Mouse (Mus musculus): ENCODE measurements around the gene Tspoap1. TPM values are rescaled to one million over a fixed set of nuclear protein-coding genes. Genes with fewer than 3 reads are reported as not detected.

The Tspoap1 gene
- polyA plus RNA-seq, 1 experiment: 3.1 TPM

DNA sequence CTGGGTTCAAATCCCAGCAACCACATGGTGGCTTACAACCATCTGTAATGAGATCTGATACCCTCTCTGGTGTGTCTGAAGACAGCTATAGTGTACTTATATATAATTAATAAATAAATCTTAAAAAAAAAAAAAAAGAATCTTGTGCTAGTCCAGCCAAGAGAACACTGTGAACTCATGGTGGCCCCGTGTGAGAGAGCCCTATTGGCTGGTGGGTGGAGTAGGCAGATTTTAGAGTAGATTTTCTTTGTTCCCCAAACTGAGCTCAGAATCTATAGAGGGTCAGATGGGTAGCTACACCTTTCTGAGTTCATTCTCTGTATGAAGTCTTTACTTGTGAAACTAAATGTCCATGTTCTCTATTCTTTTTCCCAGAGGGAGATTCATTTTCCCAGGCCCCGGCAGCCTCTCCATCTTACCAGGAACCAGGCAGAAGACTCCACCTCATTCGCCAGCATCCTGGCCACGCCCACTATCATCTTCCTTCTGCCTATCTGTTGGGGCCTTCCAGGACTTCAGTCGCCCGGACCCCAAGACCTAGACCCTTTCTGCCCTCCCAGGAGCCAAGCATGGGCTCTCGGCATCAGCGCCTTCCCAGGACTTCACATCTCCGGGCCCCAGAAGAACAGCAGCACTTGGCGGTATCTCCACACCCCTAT is 29.6 kb upstream of the Tspoap1 start:
- Histone ChIP-seq H3K27ac (ENCODE audit: insufficient read depth, low read depth, low read length) (no peak overlapping the region), H3K27me3 (replicated peaks; ENCODE audit: control insufficient read depth, insufficient read depth, low read length) (no peaks in the 10 kb centered on the region), H3K4me3 (ENCODE audit: insufficient read depth, low read depth, low read length) (no peak overlapping the region), H3K36me3 (ENCODE audit: control insufficient read depth, insufficient read depth, low read length) (no peaks in the 10 kb centered on the region), H3K4me1 (ENCODE audit: control insufficient read depth, insufficient read depth, low read length) (no peaks in the 10 kb centered on the region)
- DNase-seq: no peak
- WGBS: 88% methylated on average over 10 of the region's 10 CpGs
- TF ChIP-seq POLR2A (IDR thresholded peaks at IDR 0.05; ENCODE audit: low read depth, low read length) (no peak), CTCF (conservative IDR thresholded peaks at IDR 0.05; ENCODE audit: insufficient read depth, insufficient read length, low read depth, low read length) (no peak)

DNA sequence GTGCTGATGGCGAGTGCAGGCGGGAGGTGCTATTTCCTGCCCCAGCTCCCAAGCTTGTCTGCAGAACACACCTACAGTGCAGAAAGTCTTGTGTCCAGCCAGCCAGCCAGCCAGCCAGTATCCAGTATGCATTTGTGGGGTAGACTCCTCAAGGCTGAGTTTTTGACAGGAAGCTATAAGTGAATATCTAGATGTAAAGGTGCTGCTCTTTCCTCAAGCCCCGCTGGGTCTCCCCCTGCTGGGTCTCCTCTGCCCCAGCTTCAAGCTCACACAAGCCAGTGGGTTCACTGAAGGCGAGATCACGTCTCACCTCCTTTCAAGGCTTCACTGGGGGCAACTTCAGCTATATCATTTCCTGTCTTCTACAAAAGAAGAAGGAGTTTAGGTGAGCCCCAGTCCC is 26.0 kb upstream of the Tspoap1 start:
- Histone ChIP-seq H3K36me3 (ENCODE audit: control insufficient read depth, insufficient read depth, low read length) (no peaks in the 10 kb centered on the region), H3K4me1 (ENCODE audit: control insufficient read depth, insufficient read depth, low read length) (peaks cover 3% of the 10 kb centered on the region; the same call in 1 of the 2 replicates), H3K4me3 (ENCODE audit: insufficient read depth, low read depth, low read length) (no peak overlapping the region), H3K27ac (ENCODE audit: insufficient read depth, low read depth, low read length) (no peak overlapping the region), H3K27me3 (replicated peaks; ENCODE audit: control insufficient read depth, insufficient read depth, low read length) (no peaks in the 10 kb centered on the region)
- no peak for DNase-seq
- WGBS: 69% methylated on average over 5 of the region's 5 CpGs
- TF ChIP-seq POLR2A (IDR thresholded peaks at IDR 0.05; ENCODE audit: low read depth, low read length): no peak
- TF ChIP-seq CTCF (conservative IDR thresholded peaks at IDR 0.05; ENCODE audit: insufficient read depth, insufficient read length, low read depth, low read length): no peak

DNA sequence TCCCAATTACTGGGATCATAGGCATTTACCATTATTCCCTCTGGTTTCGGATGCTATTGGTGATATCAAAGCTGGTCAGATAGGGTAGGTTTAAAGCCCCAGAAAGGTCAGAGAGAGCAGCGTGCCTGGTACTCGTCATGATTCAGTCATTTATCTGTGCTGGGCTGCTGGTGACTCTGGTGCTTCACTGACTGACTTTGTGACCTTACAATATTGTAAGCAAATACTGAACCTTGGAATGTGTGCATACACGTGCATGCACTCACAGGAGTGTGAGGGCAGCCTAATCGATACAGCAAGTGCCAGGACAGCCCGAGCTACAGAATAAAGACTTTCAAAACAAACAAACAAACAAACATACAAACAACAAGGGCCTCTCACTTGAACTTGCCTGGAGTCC is 24.6 kb upstream of the Tspoap1 start:
- DNase-seq: no peak
- WGBS: 95% methylated on average over 6 of the region's 6 CpGs
- H3K27ac ChIP-seq (ENCODE audit: insufficient read depth, low read depth, low read length): no peak overlapping the region
- H3K36me3 ChIP-seq (ENCODE audit: control insufficient read depth, insufficient read depth, low read length): no peaks in the 10 kb centered on the region
- H3K4me1 ChIP-seq (ENCODE audit: control insufficient read depth, insufficient read depth, low read length): peaks cover 3% of the 10 kb centered on the region; the same call in 1 of the 2 replicates
- no peak for TF ChIP-seq POLR2A (IDR thresholded peaks at IDR 0.05; ENCODE audit: low read depth, low read length)
- TF ChIP-seq CTCF (conservative IDR thresholded peaks at IDR 0.05; ENCODE audit: insufficient read depth, insufficient read length, low read depth, low read length): no peak
- no peak overlapping the region for H3K4me3 ChIP-seq (ENCODE audit: insufficient read depth, low read depth, low read length)
- no peaks in the 10 kb centered on the region for H3K27me3 ChIP-seq (replicated peaks; ENCODE audit: control insufficient read depth, insufficient read depth, low read length)

- peaks cover 3% of the 10 kb centered on the region; the same call in 1 of the 2 replicates for H3K4me1 ChIP-seq (ENCODE audit: control insufficient read depth, insufficient read depth, low read length)
- H3K36me3 ChIP-seq (ENCODE audit: control insufficient read depth, insufficient read depth, low read length): 0 out of 2 replicates have a peak, but pooled peaks cover under 1% of the 10 kb centered on the region
- peak; percentile 69 for DNase-seq
- H3K4me3 ChIP-seq (ENCODE audit: insufficient read depth, low read depth, low read length): peak overlapping the region; percentile 62
- 1% methylated on average over 31 of the region's 31 CpGs for WGBS
- no peaks in the 10 kb centered on the region for H3K27me3 ChIP-seq (replicated peaks; ENCODE audit: control insufficient read depth, insufficient read depth, low read length)
- TF ChIP-seq POLR2A (IDR thresholded peaks at IDR 0.05; ENCODE audit: low read depth, low read length): no peak
- TF ChIP-seq CTCF (conservative IDR thresholded peaks at IDR 0.05; ENCODE audit: insufficient read depth, insufficient read length, low read depth, low read length): no peak
- peak overlapping the region; percentile 53 for H3K27ac ChIP-seq (ENCODE audit: insufficient read depth, low read depth, low read length)
Measured at GRCm38 (mm10) chr11:87736647-87737134, 23.6 kb upstream of the Tspoap1 start.

DNA sequence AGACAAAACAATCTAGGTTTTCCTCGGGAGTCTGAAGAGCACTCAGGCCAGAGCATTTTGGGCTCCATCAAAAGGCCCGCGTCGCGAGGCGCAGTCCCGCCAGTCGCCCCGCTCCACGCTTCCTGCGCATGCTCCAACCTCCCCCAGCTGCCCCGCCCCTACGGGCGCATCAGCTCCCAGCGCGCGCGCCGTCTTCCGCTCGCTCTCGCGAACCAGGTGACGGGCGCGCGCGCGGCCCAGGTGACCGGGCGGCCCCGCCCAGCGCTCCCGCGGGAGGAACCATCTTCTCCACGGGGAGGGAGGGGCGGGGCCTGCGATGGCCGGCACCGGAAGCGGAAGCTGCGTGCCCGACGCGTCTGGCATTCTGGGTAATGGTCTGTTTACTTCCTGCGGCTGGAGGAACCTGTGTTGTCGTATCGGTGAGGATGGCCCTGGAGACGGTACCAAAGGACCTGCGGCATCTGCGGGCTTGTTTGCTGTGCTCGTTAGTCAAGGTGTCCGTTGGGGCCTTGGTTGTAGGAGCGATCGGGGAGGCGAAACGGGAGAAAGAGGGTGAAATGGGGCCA is 23.1 kb upstream of the Tspoap1 start, which contains the start of gene Supt4a:
Supt4a (plus strand) TSS at position 378 of the 566 bp plus-strand sequence.
- Histone ChIP-seq H3K27ac (ENCODE audit: insufficient read depth, low read depth, low read length) (peak within 1 kb of the TSS; percentile 53), H3K36me3 (ENCODE audit: control insufficient read depth, insufficient read depth, low read length) (0 out of 2 replicates have a peak, but pooled peaks cover 1% of the 10 kb centered on the region), H3K4me3 (ENCODE audit: insufficient read depth, low read depth, low read length) (peak within 1 kb of the TSS; percentile 95), H3K4me1 (ENCODE audit: control insufficient read depth, insufficient read depth, low read length) (peaks cover 3% of the 10 kb centered on the region; the same call in 1 of the 2 replicates), H3K27me3 (replicated peaks; ENCODE audit: control insufficient read depth, insufficient read depth, low read length) (no peaks in the 10 kb centered on the region)
- DNase-seq: peak; percentile 98
- TF ChIP-seq POLR2A (IDR thresholded peaks at IDR 0.05; ENCODE audit: low read depth, low read length) (peak; percentile 22), CTCF (conservative IDR thresholded peaks at IDR 0.05; ENCODE audit: insufficient read depth, insufficient read length, low read depth, low read length) (no peak)
- WGBS: under 1% methylated on average over 57 of the region's 57 CpGs

- DNase-seq: no peak
- Histone ChIP-seq H3K27ac (ENCODE audit: insufficient read depth, low read depth, low read length) (no peak overlapping the region), H3K4me3 (ENCODE audit: insufficient read depth, low read depth, low read length) (no peak overlapping the region), H3K27me3 (replicated peaks; ENCODE audit: control insufficient read depth, insufficient read depth, low read length) (no peaks in the 10 kb centered on the region), H3K36me3 (ENCODE audit: control insufficient read depth, insufficient read depth, low read length) (0 out of 2 replicates have a peak, but pooled peaks cover 1% of the 10 kb centered on the region), H3K4me1 (ENCODE audit: control insufficient read depth, insufficient read depth, low read length) (no peaks in the 10 kb centered on the region)
- no peak for TF ChIP-seq POLR2A (IDR thresholded peaks at IDR 0.05; ENCODE audit: low read depth, low read length)
- TF ChIP-seq CTCF (conservative IDR thresholded peaks at IDR 0.05; ENCODE audit: insufficient read depth, insufficient read length, low read depth, low read length): no peak
- 95% methylated on average over 3 of the region's 3 CpGs for WGBS
Measured at GRCm38 (mm10) chr11:87743691-87744090, 16.6 kb upstream of the Tspoap1 start.

DNA sequence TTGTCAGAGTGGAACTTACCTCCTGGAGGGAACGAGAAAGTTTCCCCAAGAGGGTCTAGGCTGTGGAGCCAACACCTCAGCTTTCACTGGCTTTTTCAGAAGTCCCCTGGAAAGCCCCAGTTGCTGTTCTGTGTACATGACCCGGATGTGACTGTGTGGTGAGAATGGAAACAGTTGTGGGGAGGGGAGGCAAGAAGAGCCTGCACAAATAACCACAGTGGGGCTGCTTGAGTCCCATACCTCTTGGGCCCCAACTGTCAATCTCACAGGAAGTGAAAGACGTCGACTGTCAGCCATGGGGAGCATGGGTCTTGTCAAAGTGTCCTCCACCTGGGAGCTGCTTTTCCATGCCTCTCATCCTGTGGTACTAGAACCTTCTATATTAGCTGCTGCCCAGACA is 15.4 kb upstream of the Tspoap1 start:
- no peaks in the 10 kb centered on the region for H3K27me3 ChIP-seq (replicated peaks; ENCODE audit: control insufficient read depth, insufficient read depth, low read length)
- DNase-seq: no peak
- H3K36me3 ChIP-seq (ENCODE audit: control insufficient read depth, insufficient read depth, low read length): 0 out of 2 replicates have a peak, but pooled peaks cover 1% of the 10 kb centered on the region
- no peaks in the 10 kb centered on the region for H3K4me1 ChIP-seq (ENCODE audit: control insufficient read depth, insufficient read depth, low read length)
- TF ChIP-seq CTCF (conservative IDR thresholded peaks at IDR 0.05; ENCODE audit: insufficient read depth, insufficient read length, low read depth, low read length): no peak
- TF ChIP-seq POLR2A (IDR thresholded peaks at IDR 0.05; ENCODE audit: low read depth, low read length): no peak
- H3K27ac ChIP-seq (ENCODE audit: insufficient read depth, low read depth, low read length): no peak overlapping the region
- 70% methylated on average over 4 of the region's 4 CpGs for WGBS
- no peak overlapping the region for H3K4me3 ChIP-seq (ENCODE audit: insufficient read depth, low read depth, low read length)
